Mouse (Mus musculus) left cerebral cortex, postnatal 36 days (tissue): ENCODE measurements around the gene E030030I06Rik. TPM values are rescaled to one million over a fixed set of nuclear protein-coding genes. Genes with fewer than 3 reads are reported as not detected.
"Not testable (repeated sequence)": the region's sequence is repeated elsewhere in the genome, so short reads cannot be mapped to it uniquely, and the experiment has no call there.

ENCODE experiments used
- DNase-seq, 2 experiments: peaks; one replicate each; pipeline ENCODE4 v3.0.0; 2021 to 2022; ENCODE audit warnings: low spot score in 2 of 2, mixed read lengths in 1 of 2
- intact Hi-C: fragments of 180-260 bp; cut with DNase I; formaldehyde crosslinking; loops from one replicate; pipeline ENCODE4 v1.15.1; 2025
- total RNA-seq, 2 experiments: library from RNA; stranded (reverse); gene quantifications; 2 replicates each; pipeline ENCODE4 v1.2.3; 2021

Gene E030030I06Rik
- 1 to 10 TPM in 1 of 2 experiments, under 1 TPM in 1; 0.86 to 2.5 TPM for total RNA-seq

DNA sequence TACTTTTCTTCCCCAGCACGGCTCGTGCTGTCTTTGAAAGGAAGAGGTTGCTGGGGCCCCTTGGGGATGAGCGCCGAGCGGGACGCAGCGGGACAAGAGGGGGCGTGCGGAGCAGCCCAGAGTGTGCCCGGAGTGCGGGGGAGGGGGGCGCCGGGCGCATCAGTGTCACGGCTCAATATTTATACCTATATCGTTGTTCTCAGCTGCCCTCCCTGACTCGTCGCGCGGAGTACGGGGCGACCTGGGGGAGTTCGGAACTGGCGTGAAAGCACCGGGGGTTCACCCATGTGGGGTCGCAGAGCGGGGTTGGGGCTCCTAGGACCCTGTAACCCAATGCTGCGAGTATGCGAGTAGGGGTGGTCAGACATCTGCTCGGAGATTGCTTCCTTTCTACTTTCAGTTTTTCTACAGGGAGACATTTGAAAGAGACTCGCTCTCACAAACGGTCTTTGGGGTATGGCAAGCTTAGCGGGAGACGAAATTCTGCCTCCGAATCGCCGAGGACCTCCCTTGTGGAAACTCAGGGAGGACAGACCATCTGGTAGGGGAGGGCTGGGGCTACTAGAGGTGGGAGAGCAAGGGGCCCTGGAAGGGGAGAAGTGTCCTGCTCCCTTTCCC, at the start of gene E030030I06Rik:
Gene E030030I06Rik (minus strand): TSS at position 198 of the 618 bp plus-strand sequence.
- intact Hi-C loops: no loop called here
- peak; percentile 23 to 33 for DNase-seq

DNA sequence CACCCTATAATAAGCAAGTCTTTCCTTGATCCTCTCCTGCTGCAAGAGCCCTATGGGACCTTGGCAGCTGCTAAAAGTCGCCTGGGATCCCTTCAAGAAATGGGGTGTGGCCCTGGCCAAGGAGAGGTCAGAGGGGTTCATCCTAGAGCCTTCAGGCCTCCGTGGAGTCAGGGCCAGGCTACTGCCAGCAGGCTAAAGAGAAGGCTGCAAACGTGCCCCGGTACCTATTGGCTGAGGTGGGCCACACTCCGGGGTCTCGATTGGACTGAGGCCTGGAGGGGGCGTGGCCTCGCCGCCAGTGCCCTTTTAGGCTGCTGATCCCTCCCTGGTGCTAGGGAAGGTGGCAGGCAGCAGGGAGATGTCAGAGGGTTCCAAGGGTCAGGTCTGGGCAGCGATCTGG, 42.0 kb upstream of the E030030I06Rik start:
- DNase-seq, intact Hi-C loops: not testable (repeated sequence)

DNA sequence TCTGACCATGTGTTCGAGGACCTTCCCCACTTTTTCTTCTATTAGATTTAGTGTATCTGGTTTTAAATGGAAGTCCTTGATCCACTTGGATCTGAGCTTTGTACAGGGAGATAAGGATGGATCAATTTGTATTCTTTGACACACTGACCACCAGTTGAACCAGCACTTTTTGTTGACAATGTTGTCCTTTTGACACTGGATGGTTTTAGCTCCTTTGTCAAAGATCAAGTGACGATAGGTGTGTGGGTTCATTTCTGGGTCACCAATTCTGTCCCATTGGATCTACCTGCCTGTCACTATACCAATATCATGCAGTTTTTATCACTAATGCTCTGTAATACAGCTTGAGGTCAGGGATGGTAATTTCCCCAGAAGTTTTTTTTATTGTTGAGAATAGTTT, 27.4 kb upstream of the E030030I06Rik start:
- DNase-seq, intact Hi-C loops: not testable (repeated sequence)

DNA sequence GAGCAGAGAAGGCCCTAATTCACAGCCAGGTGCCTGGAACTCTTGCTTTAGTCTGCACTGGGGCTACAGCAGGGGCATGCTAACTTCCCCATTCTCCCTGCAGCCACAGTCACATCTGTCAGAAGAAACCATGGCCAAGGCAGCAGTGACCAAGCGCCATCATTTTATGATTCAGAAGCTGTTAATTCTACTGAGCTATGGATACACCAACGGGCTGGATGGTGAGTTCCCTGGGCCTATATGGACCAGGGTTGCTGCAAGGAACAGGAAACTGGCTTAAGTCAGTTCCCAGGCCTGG, 25.1 kb upstream of the E030030I06Rik start:
- DNase-seq, intact Hi-C loops: not testable (repeated sequence)

DNA sequence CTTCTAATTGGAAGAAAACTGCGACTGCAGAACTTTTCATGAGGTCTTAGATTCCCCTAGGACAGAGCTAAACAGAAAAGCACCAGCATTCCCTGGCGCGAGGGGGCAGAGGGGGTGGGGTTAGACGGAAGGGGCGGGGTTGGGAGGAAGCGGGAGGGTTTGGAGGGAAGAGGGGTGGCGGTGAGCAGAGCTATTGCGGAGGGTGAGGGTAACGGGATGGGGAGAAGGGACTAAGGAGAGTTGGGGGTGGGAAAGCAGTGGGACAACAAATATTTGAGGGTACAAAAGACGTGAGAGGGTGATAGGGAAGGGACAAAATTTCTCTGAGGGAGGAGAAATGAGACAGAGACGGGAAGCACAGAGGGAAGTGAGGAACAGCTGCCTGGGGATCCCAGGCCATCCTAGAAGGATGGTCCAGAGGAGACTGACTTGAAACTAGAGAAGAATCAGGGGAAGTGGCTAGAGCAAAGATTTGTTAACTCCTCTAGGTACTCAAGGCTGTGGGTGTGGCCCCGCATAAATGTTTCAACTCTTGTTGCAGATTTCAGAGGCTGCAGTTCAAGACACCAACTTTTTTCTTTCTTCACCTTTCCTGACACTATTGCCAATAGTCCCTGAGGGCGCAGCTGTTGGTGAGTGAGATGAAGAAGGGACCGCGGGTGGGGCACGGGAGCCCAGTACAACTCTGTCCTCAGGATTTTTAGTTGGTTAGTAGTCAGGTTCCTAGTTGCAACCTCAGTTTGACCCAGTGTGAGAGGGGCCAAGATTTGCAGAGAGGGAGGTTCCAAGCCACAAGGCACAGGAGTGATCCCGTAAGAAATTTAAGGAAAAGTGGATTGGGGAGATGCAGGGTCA, 24.5 kb upstream of the E030030I06Rik start:
- DNase-seq, intact Hi-C loops: not testable (repeated sequence)

DNA sequence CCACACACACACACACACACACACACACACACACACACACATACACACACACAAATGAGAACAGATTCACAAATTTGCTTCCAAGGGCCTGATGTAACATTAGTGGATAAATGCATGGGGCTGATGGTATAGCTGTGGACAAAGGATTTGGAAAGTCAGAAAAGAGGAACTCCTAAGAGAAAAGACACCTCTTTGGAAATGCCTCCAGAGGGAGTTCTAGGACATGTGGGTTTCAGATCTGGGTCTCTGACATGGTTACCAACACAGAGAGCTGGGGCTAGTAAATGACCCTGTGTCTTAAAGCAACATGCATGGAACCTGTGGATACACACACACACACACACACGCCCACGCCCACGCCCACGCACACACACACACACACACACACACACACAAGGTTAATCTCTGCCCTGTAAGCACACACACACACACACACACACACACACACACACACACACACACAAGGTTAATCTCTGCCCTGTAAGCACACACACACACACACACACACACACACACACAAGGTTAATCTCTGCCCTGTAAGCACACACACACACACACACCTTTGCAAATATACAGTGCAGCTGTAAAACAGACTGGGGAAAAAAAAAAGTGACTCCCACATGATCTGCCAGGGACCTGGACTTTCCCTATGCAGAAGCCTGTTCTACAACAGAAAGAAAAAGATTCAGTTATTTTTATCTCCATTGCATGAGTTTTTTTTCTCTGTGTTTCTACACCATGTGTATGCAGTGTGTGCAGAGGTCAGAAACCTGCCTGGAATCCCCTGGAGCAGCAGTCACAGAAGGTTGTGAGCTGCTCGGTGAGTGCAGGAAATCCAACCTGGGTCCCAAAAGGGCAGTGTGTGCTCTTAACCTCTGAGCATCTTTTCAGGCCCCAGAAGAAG, 23.6 kb upstream of the E030030I06Rik start:
- intact Hi-C loops, DNase-seq: not testable (repeated sequence)

DNA sequence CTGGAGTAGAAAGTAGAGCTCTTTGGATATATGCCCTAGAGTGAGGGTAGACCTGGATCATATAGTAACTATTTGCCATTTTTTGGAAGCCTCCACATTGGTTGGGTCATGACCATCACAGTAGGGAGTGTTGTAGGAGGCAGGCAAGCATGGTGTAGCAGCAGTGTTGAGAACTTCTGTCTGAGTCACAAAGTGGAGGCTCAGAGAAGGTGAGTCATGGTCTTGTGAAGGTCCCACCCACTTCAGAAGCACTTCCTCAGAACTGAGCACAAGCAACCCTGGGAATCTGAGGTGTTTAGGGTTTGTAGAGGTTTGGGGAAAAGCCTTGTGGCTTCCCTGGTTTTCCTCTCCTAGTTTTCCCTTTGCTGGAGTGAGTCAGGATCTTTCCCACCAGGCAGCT, 20.0 kb upstream of the E030030I06Rik start:
- DNase-seq, intact Hi-C loops: not testable (repeated sequence)

DNA sequence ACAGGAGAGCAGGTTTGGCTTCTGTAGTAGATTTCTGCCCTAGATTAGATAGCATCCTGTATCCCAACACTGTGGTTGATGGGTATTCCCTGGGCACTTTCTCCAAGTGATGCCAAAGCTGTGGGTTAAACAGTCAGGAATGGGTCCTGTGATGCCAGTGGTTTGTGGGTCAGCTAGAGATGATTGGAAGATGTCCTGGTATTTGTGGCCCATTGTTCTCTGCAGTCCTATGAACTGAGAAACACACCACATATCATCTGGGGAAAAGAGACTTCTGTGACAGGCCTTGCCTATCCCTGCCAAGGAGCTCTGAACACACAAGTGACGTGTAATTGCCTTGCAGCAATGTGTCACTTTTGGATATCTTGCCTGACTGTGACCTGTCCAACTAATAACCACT, 18.0 kb upstream of the E030030I06Rik start:
- intact Hi-C loops: not testable (repeated sequence)

DNA sequence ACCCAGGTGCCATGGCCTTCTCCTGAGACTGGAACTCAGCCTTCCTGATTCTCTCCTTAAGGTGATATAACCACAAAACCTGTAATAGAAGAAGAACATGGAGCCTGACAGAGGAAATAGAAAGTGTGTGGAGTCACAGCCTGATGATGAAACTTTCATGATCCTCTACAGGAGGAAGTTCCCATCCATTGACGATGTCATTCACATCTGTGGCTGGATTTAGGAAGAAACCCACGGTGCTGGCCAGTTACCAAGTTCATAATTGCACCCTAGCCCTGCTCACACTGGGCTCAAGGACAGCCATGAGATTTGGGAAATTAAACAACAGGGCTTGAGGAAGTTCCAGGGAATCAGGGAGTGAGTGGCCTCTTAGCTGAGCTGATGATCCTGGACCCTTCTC, 17.0 kb upstream of the E030030I06Rik start:
- DNase-seq, intact Hi-C loops: not testable (repeated sequence)

More for the DNA sequence above, 18.0 kb upstream of the E030030I06Rik start:
- DNase-seq: not testable (repeated sequence)

DNA sequence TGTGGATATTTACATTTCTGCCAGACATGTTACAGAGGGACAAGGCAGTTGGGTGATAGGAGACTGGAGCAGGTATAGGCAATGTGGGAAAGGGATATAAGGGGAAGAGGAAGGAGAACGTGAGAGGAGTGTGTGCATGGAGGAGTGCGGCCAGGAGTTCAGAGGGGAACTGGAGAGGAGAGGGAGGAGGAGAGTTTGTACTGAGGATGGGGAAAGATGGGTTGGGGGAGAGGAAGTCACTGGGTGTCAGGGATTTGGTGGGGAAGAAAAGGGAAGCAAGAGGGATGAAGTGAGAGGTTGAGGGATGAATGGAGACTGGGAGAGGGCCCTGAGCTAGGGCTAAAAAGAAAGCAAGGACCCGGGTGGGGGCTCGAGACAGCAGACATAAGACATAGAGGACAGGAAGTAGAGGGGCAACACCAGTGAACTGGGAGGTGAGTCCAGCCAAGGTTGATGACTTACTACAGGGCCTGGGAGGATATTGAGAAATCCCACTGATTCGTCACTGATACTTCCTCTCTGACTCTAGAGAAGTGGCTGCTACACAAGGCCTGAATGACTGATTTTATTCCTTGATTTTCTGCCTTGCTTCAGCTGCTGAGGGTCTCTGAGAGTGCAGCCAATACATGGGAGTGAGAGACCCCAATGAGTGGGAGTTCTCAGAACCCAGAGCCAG, 16.4 kb upstream of the E030030I06Rik start:
- DNase-seq, intact Hi-C loops: not testable (repeated sequence)

DNA sequence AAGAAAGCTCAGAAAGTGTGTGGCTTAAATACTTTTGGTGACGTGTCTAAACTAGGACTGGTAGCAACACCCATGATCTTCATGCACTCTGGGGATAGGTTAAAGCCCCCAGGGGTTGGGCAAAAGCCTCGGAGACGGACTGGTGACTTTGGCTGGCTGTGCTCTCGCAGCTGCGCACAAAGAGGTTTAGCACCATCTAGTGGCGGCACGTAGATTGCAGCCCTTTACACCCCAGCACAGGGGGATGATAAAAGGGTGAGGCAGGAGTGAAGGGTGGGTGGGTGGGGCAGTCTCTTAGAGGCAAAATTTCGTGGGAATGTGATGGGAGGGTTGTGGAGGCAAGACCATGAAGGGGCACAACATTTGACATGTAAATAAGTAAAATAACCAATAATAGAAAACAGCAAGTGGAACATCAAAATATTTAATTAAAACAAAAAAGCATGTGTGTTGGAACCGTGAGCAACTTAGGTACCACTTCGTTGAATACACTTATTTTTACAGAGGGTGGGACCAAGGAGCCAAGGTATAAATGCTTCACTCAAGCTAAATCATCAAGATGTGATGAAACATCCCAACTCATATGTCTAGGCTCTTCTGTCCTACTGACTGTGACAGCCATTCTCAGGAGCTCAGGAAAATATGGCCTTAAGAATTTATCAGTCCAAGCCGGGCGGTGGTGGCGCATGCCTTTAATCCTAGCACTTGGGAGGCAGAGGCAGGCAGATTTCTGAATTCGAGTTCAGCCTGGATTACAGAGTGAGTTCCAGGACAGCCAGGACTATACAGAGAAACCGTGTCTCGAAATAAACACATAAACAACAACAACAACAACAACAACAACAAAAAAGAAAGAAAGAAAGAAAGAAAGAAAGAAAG, 14.9 kb upstream of the E030030I06Rik start:
- intact Hi-C loops: loop anchor here (5.0 kb wide), 1 partner anchor 132 kb away; no protein-coding TSS in a partner anchor
- DNase-seq: peak; percentile 57 to 68

DNA sequence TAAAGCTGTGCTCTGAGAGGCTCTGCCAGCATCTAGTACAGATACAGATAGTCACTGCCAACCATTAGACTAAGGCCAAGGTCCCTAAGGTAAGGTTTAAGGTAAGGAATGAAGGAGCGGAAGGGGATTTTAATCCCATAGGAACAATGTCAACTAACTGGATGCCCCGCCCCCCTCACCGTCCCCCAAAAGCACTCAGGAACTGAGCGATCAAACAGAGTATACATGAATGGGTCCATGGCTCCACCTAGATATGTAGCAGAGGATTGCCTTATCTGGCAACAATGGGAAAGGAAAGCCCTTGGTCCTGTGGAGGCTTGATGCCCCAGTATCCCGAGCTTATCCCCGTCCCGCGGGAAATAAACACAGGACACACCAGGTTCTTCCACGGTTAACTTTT, 14.2 kb upstream of the E030030I06Rik start:
- intact Hi-C loops: loop anchor here (5.0 kb wide), 1 partner anchor 131 kb away; no protein-coding TSS in a partner anchor
- not testable (repeated sequence) for DNase-seq

DNA sequence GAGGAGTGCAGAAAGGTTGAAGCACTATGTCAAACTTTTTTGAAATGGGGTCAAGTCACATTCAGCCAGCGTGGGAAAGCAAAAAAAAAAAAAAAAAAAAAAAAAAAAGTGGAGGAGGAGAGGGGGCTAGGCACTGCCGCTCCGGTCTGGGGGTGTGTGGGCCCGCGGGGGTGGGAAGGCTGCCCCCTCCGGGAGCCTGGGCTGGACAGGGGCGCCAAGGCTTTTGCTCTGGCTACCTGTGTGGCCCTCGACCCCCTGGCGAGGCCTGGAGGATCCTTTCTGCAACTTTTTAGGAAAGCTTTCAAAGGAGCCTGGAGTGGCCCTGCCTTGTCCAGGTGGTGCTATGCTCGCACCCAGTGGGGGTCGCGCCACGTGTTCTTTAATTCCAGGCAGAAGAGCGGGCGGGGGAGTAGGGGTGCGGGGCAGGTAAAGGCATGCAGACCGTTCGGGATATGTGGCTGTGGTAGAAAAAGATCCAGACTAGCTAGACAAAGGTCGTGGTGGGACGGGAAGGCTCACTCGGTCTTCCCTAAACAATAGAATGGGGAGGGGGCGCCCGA, 10.6 kb upstream of the E030030I06Rik start:
- intact Hi-C loops: loop anchor here (5.0 to 10.0 kb wide), 2 partner anchors 127 to 685 kb away; no protein-coding TSS in a partner anchor
- no peak for DNase-seq

DNA sequence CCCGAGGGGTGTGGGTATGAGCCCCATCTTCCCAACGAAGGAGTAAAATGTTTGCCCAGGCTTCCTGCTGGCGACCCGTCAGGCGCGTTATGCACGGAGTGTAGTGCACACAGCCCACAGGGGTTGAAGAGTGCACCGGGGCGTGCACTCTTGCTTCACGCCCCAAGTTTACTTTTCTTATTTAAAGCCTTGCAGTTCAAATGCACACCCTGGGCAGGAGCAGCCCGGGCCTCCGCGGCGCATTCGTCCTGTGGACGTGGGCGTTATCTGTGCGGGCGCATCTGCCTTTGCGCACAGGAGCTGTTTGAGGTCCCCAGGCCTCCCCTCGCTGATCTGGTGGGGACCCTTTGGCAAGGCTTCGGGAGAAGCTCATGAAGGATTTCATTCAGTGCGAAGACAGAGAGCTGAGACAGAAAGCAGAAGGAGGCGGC, 10.1 kb upstream of the E030030I06Rik start:
- no peak for DNase-seq
- intact Hi-C loops: loop anchor here (10.0 kb wide), 1 partner anchor 686 kb away; no protein-coding TSS in a partner anchor

DNA sequence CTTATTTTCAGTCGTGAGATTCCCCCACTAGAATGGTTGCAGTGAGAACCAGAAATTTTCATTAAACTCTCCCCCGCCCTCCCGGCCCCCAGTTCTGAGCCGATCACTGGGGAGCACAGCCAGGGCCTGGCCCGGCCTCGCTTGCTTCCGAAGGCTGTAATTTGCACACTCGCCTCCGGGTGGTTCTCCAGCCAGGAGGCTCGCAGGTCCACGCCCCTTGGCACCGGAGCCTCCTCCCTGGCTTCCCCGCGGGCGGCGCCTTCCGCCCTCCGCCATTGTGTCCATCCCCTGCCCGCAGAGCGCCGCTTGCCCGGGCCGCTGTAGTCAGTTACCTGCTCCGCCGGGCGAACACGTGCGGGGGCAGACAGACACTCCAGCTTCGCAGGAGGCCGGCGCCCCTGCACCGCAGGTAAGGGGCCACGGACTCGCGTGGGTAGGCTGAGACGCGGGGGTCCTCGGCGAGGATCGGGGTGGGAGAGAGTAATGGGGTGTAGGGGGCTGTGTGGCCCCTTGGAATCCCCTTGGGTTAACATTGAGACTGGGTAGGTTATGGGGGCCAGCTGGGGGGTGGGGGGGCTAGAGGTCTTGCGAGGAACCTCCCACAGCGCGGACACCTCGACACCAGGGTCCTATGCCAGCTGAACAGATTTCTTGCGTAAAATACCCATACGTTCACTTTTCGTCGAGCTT, 9.4 kb upstream of the E030030I06Rik start, which contains the start of the genes Raet1e and H60b:
Gene Raet1e (plus strand): TSS at position 260 of the 690 bp plus-strand sequence.
Gene H60b (plus strand): TSS at position 277 of the 690 bp plus-strand sequence.
- not testable (repeated sequence) for DNase-seq
- intact Hi-C loops: loop anchor here (10.0 kb wide), 1 partner anchor 686 kb away; no protein-coding TSS in a partner anchor

DNA sequence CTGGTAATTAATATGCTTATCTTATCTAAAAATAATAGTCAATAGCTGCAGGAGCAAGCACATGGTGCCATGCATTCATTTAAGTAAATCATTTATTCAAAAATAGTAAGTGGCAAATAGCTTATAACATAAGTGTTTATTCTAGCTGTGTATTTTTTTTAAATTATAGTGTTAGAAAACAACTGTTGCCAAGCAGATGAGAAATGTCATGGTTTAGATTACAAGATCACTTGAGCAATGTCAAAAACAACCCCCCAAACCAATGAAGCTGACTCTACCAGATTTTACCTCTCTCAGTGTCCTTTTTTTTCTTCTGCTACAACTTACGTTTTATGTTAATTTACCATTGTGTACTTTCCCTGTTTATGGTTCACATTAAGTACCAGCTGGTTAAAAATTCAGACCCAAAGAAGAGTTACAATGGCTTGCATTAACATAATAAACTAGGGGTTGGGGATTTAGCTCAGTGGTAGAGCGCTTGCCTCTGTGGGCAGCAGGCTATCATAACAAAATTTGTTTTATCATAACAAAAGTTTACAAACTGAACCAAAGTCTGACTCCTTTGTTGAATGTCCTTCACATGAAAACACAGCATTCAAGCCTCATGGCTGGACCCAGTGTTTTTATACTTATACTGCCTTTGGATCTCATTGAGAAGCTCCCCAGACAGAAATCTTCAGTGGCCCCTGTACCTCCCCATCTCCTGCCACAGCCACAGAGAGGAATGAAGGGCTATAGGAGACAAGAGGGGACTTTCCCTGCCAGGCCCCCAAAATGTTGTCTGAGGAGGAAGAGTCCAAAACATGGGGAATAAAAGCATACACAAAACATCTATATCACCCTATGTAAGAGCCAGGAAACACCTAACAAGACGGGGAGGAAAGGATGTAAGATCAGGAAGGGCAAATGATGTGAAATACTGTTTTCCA, 6.1 kb upstream of the E030030I06Rik start:
- intact Hi-C loops: loop anchor here (5.0 to 10.0 kb wide), 2 partner anchors 662 to 690 kb away; no protein-coding TSS in a partner anchor
- no peak for DNase-seq
